Mouse (Mus musculus) urinary bladder, postnatal 4 days (tissue): Measurements from ENCODE around the gene Map3k1.

Experiments
- DNase-seq, 2 experiments: peaks; one replicate each; pipeline ENCODE4 v3.0.0; 2021 to 2022; ENCODE audit warnings: low spot score in 2 of 2

The Map3k1 gene

DNA sequence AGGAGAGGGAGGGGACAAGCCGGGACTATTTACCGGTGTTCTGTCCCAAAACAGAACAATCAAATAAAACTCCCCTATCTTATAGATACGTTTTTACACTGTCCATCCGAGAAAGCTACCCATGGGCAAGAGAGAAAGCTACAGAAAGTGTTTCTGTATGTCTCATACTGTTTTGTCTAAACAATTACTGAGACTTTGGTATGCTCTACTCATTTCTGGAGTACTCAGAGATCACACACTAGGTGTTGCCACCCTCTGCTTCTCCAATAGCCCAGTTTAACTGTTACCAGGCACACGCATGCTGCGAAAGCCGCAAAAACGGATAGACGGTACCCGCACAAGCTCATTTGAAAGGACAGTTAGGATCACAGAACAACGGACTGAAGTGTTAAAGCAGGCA is 17.2 kb downstream of the Map3k1 start:
- no peak for DNase-seq

DNA sequence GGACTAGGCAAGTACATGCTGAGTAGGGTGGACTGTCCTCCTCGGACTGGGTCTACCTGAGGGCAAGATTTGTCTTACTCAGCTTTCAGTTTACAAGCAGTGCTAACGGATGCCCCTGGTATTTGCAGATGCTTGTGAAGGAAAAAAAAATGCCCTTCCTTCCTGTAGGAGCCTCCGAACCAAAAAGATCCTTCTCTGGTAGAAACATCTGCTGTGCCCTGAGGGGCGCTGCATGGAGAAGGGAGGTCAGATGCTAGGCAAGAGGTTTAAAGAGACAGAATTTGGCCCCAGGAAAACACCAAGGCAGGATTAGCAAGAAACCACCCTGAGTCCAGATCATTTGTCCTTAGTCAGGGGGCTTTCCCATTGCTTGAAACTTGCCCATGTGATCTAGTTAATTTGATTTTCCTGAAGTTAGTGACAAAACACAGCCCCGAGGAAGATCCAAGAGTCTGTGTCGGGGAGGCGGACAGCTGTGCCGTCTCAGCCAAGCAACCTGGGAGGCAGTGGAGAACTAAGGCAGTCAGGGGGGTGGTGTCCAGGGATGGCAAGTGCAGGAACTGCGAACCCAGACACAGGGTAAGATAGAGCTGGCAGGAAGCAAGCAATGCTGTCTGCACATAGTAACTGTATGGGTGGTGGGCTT is 19.2 kb downstream of the Map3k1 start:
- DNase-seq = no peak

DNA sequence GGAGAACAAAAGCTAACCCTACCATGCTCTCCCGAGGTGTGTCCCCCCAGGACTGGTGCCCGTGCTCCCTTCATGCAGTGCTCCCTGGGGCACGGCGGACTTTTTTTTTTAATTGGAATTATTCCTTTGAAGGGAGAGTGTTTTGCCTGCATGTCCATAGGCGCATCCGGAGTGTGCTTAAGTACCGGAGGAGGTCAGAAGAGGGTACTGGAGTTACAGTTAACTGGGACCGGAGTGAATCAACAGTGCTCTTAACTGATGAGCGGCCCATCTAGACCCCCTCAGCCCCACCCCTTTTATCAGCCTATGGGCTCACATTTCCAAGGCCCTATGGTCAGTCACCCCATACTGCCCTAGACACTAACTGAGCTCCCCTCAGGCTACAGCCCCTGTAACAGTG is 19.9 kb downstream of the Map3k1 start:
- DNase-seq = no peak

DNA sequence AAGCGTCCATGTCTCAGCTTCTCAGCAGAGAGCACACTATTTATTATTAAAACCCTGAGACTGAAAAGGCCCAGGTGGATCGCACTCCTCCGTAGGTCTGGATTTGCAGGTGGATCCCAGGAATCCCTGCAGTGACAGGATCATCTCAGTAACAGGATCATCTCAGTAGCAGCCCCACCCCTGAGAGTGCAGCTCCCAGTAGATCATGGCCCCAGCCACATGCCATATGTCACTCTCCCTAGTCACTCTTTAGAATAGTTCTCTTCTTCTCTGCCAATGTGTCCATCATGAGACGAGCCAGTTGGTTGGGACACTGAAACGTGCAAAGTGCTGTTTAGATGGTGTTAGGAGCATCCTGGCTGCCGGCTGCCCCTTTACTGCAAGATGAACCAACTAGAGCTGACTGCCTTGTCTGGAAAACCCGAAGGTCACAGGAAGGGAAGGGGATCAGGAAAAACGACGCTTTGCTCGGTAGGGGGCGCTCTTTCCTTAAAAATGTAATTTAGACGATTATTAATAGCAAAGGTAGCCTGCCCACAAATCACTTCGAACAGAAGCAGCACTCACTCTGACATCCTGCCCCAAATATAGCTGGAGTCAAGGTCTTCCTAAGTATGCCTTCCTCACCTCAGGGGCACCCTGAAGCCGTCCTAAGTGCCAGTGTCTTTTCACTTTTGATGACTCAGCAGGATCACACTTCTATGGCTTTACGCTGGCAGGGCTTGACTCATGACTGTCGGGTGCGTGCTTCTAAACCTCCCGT is 20.8 kb downstream of the Map3k1 start:
- DNase-seq = peak; percentile 59 to 85

DNA sequence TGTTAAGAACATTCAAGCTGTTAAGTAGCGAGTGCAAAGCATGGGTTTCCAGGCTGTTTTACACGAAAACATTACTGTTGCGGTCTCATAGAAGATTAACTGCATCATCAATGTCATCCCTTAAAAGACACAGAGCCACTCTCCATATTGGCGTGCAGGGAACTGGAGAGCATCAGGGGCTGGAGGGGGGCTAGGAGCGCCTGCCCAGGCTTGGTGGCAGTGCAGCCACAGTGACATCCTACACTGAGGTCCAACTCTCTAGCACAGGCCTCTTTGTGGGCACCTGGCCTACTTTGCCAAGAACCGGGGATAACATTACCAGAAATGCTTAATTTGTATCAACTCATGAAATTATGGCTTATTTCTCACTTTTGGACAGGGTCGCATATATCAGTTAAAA is 22.2 kb downstream of the Map3k1 start:
- DNase-seq = no peak

DNA sequence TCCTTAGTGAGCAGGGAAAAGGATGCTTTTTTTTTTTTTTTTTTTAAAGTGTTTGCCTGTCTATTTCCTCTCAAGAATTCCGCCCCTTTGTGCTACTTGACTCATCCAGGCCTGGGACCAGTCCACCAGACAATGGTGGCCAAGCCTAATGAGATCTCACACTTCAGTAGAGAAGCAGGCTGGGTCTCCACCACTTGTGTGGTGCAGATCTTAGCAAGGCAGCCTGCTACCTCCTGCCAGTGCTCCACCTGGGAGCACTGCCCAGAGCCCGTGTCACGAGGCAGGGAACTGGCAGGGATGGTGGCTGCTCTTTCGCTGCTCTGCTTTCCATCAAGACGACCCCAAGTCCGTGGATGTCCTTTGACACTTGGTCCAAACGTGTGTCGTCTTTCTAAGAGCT is 25.3 kb downstream of the Map3k1 start:
- no peak for DNase-seq

DNA sequence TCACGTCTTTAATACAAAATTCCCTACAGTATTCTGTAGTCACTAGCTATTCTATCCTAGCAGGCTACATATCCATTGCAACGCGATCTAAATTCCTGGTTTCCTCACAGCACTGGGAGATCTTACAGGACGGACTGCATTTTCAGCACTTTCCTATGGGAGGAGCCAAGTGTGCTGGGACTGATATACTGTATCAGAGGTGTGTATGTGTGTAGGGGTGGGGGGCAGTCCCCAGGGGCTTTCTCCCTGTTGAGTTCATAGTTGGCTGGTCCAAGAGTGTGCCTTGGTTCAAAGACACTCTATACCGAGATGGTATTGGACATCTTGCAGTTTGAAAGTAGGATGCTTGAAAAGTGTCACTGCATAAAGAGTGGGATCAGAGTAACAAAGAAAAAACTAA is 29.3 kb downstream of the Map3k1 start:
- DNase-seq = no peak

DNA sequence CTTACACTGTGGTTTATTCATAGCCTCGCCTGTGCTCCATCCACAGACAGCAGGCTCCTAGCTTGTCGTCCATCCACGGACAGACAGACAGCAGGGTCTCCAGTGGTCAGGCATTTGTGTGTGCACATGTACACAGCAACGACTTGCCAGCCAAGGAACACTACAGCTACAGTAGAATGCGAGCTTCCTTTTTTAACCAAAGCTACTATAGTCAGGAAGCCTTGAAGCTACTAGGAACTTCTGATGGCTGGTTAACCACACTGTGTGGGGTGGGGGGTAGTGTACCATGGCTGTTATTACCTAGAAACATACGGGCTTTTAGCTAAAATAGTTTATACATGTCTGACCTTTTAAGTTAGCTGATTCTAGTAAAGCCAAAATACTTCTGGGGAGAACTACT is 30.2 kb downstream of the Map3k1 start:
- no peak for DNase-seq

DNA sequence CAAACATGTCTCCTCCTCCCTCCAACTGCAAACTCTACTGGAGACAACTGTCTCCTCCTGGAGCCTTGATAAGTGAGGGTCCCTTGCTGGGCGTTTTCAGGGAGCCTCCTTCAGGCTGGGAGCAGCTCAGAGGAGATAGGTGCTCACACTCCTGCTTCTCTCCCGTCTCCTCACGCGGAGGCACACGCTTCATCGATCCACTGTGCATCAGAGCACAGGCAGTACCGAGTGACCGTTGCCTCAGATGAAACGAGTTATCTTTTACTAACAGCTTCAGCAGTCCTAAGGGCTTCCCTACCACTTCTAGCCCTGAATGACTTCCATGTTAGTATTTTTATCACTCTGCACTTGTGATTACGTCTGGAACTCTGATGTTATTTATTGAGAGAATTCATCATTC is 30.9 kb downstream of the Map3k1 start:
- DNase-seq = no peak

DNA sequence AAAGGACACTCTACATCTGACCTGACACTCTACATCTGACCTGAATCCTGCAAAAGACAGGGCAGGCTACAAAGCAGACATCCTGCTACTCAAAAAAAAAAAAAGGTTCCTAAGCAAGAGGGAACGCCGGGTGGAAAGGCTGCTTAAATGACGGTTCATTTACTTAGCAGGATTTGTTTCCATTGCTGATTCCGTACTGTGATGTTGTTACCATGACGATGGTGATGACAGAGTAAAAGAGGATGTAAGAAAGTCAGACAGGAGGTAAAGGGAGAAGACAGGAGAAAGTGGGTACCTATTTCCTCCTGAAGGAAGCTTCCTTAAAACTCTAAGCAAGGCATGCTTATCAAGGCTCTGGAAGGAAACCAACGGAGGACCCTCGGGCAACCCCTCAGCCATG is 31.6 kb downstream of the Map3k1 start:
- DNase-seq = no peak

DNA sequence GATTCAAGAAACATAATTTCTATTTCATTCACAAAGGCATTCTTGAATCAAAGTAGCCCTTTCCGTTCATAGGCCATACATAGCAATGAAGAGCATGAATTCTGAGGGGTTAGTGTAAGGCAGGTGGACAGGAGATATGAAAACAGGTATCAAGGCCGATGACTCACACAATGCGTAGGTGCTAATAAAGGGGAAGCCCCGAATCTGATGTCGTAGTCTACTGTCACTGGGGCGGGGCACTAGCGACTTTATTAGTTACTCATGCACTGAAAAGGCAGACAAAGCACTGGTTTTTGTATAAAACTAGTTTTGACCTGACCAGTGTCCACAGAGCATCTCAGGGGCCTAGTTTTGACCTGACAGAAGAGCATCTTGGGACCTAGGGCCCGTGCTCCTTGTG is 36.7 kb downstream of the Map3k1 start:
- DNase-seq = no peak

DNA sequence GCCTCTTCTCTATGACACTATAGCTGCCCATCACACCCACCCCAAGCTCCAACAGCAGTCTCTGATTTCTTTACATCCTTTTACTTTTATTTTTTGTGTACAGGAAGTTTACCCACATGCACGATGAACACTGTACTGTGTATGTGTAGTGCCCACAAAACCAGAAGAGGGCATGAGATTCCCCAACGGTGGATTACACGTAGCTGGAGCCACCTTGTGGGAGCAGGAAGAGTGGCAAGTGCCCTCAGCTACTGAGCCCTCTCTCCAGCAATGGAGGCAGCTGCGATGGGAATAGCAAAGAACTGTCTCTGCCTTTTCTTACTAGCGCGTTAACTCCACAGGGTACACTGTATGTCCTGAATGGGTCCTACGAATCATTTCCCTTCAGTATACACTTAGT is 37.6 kb downstream of the Map3k1 start:
- no peak for DNase-seq

DNA sequence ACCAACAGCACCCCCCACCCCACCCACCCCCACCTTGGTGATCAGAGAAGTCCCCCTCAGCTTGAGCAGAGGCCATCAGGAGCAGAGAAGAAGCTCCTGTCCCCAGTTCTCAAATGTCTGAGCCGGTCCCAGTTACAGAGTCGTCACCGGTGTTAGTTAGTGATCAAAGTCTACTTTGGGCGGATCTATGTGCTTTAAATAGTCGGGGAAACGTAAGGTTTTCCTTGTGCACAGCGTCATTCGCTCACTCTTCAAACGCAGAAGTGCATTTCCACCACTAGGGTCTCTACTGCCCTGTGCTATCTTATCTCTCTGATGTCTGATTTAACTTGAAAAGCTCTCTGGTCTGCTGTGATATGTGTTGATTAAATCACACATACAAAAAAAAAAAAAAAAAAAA is 38.0 kb downstream of the Map3k1 start:
- DNase-seq = no peak

DNA sequence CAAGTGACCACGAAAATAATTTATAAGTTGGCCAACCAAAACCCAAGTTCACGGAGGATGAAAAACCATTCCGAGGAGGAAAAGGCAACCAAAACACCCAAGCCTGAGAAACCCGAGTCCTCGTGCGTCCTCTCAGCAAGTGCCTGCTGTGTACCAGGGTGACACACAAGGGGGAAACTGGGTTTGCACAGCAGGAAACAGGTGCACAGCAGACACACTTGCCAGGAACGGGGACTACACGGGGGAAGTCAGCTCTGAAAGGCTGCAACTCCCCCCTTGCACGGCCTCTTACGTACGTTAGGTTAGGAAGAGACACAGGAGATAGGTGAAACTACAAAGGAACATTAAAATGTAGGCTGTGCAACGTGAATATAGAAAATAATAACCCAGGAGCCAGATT is 46.3 kb downstream of the Map3k1 start:
- no peak for DNase-seq

DNA sequence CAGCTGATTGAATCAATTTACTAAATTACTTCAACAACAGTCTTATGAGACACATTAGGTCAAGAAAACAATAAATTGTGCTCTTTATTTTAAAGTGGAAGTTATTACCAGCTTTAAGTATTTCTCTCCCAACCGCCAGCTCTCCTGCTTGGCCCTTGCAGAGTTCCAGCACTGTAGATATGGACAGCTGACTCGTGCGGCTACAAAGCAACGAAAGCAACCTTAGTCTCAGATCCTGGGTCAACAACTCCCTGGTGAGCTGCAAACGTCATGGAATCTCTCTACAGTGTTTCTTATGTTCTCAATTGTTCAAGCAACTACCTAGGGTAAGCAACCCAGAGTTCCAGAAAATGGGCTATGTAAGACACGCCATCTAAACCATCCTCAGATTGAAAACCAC is 51.8 kb downstream of the Map3k1 start:
- DNase-seq = no peak

DNA sequence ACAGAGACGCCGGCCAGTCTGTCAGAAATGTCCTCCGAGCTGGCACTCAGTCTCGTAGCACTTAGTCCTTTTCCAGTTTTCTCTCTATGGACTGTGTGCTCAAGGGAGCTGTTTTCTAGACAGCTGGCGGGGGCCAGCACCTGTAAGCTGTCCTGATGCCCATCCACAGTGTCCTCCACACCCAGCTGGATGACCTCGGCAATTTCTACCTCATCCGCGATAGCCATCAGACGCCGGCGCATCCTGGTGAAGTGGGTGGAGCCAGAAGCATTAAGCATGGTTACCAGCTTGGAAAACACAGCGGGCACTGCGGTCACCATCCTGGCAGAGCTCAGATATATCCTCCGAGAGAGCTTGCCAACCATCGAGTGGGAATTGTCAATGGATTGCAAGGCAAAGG is 52.9 kb downstream of the Map3k1 start:
- DNase-seq = no peak

DNA sequence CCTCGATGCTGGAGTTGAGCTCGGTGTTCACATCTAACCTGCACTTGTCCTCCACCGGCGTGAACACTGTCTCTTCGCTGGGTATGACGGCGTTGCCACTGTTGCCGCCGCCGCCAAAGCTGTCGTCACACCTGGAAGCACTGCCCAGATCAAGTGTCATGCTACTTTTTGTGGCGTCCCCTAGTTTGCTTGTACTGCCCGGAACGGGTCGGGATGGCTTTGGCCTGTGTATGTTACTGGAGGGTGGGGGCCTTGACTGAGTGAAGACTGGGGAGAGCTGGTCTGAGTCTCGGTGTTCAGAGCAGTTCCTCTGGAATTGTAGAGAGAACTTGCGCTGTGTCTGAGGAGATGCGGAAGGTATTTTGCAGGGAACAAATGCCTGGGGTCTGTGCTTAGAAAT is 53.4 kb downstream of the Map3k1 start:
- DNase-seq = no peak

DNA sequence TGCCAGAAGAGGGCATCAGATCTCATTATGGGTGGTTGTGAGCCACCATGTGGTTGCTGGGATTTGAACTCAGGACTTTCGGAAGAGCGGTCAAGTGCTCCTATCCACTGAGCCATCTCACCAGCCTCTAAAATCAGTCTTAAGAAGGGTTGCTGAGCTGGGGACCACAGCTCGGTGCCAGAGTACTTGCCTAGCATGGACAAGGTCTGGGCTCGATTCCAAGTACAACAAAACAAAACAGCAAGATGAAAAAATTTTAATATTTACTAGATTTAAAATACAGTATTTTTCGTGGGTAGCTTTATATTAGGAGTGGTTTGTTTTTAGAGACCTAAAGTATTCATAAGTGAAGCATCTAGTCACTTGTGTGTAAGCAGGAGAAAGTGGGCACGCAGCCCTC is 55.5 kb downstream of the Map3k1 start:
- no peak for DNase-seq

DNA sequence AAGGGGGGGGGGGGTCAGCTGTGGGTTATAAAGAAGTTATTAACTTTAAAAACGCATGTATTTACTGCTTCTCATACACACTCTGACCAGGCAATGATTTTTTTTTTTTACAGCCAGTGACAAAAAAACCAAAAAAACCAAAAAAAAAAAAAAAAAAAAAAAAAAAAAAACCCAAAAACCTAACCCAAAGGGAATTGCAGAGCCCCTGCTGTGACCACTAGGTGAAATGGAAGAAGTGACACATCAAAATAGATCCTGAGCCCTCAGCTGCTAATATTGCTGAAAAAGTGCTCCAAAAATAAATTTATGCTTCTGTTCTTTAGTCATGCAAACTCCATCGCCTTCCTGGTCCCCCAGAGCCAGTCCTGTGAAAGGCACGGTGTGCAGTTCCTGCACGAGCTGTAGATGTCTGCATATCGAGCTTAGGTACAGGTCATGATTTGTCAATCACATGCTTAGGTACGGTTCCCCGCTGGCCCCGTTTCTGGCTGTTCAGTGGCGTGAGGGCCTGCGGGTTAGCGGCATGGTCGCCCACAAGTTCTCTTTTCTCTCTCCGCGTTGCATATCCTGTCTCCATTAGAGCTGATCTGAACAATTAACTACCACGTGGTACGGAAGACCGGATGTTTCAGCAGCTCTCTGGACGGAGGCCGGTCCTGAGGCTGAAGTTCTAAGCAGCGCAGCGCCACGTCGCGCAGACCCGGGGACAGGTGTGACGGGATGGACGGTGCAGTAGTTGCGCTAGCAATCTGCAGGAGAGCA is 60.3 kb downstream of the Map3k1 start:
- DNase-seq = no peak

DNA sequence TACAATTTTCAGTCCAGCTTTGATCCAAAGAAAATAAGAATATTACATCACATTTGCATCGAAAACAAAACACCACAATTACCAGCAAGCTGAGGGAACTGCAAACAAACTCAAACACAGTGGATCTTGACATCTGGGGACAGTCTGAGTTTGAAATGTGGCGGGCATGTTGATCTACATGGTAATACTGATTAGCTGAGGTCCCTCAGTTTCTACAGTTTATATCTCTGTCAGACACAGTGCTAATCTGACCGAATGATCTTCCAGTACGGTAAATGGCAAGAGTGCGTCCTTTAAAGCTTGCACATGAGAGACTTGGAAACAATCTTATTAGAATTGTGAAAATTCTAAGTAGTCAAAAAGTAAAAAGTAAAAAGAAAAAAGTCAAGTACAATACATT is 62.0 kb downstream of the Map3k1 start:
- no peak for DNase-seq

DNA sequence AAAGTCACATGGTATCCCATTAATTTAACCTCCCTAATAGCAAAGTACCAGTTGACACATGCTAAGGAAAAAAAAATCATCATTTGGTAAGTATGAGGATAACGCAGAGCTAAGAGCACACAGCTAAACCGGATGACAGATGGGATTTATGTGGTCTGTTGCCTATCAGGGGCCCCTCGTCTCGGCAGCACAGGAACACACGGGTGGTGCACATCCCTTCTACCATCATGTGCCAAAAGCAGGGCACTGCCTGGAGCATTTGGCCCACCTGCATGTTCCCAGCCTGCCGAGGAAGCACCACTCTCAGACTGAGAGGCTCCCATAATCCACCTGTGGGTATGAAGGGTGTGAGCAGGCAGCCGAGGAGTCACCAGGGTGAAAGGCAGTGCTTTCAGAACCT is 63.6 kb downstream of the Map3k1 start:
- no peak for DNase-seq

DNA sequence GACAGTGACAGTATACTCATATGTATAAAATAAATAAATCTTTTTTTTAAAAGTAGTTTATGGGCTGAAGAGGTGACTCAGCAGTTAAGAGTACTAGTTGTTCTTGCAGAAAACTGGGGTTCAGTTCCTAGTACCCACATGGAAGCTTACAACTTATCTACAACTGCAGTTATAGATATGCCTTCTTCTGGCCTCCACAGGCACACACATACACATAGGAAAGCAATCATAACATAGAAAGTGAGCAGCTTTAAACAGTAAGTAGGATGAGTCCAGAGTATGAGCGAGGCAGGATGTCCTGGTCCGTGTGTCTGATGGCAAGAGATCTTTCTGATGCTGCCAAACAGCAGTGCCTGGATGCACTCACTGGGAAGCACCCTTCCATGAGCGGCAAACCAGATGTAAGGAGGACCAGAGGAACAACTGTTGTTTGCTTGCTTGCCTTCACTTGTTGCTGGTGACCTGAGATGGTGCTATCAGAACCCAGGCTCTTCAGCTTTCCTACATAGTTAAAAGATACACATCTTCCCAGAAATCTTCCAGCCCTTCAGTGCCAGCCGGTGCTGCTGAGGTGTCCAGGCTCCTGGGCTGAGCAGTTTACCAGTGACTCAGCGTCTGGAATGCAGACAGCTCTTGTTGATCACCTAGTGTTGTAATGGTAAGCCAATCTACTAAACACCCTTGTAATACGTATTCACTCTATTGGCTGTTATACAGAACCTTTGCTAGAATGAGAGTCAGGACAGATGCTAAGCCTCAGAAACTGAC is 64.4 kb downstream of the Map3k1 start:
- DNase-seq = no peak
